In the genomic region with DNA sequence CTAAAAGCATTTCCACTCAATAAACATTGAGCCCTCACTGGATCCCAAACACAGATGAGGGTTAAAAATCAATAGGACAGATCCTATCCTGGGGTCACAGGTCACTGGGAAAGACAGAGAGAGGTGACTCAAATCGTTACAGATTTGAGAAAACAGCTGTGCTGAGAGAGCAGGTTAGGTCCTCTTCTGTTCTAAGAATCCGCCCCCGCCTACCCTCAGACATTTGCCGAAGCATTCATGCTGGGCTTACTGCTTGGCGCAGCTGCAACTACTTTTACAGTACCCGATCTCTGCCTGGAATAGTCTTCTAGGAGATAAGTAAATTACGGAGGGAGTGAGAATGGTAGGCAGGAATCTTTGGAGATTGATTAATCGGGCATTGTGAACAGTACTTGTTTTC, we compare ENCODE assay signal across 11 mouse cellular contexts. TPM values are rescaled to one million over a fixed set of nuclear protein-coding genes. Genes with fewer than 3 reads are reported as not detected.
A peak's percentile ranks its signal among the peaks of the same experiment; 100 is the strongest.
DNase-seq lines count a peak whose midpoint lies in the region; ATAC-seq lines count a peak whose summit lies in the region.
"Had no signal": no experiment of that assay in that cellular context is flagged by ENCODE, and none has a peak within 500 bp of the region (broad histone marks: within the 10 kb centered on the region; RNA-seq: fewer than 3 reads in every experiment).

No protein-coding gene starts in this region.

- no peak overlapping the region for H3K4me3 ChIP-seq in embryonic facial prominence, embryonic 11.5 days (ENCODE audit: low read depth, low read length)
- H3K4me3 ChIP-seq in embryonic facial prominence, embryonic 10.5 days, result no peak overlapping the region
- H3K4me3 ChIP-seq in midbrain, embryonic 12.5 days, result no peak overlapping the region
- no peak overlapping the region for H3K4me3 ChIP-seq in midbrain, embryonic 13.5 days (replicated peaks)
- H3K4me3 ChIP-seq: embryonic facial prominence, embryonic 12.5 days had no signal

- no peaks in the 10 kb centered on the region for H3K36me3 ChIP-seq in embryonic facial prominence, embryonic 11.5 days (replicated peaks; ENCODE audit: control insufficient read depth, insufficient read depth, low read depth, low read length)
- no peaks in the 10 kb centered on the region for H3K36me3 ChIP-seq in embryonic facial prominence, embryonic 10.5 days (replicated peaks)
- H3K36me3 ChIP-seq in midbrain, embryonic 12.5 days, result no peaks in the 10 kb centered on the region
- no peaks in the 10 kb centered on the region for H3K36me3 ChIP-seq in midbrain, embryonic 13.5 days
- H3K36me3 ChIP-seq: embryonic facial prominence, embryonic 12.5 days had no signal

- H3K9ac ChIP-seq in embryonic facial prominence, embryonic 11.5 days (replicated peaks; ENCODE audit: low read length), result no peak overlapping the region
- H3K9ac ChIP-seq in midbrain, embryonic 12.5 days (replicated peaks), result no peak overlapping the region
- H3K9ac ChIP-seq in midbrain, embryonic 13.5 days (replicated peaks), result no peak overlapping the region
- H3K9ac ChIP-seq: embryonic facial prominence, embryonic 12.5 days had no signal

- 0 out of 2 replicates have a peak, but pooled peaks cover 2% of the 10 kb centered on the region for H3K4me1 ChIP-seq in embryonic facial prominence, embryonic 11.5 days (ENCODE audit: control insufficient read depth, insufficient read depth, low read length)
- H3K4me1 ChIP-seq in embryonic facial prominence, embryonic 10.5 days, result peaks cover 41% of the 10 kb centered on the region
- H3K4me1 ChIP-seq in midbrain, embryonic 12.5 days, result no peaks in the 10 kb centered on the region
- 0 out of 2 replicates have a peak, but pooled peaks cover 3% of the 10 kb centered on the region for H3K4me1 ChIP-seq in midbrain, embryonic 13.5 days (replicated peaks)

- no peak overlapping the region for H3K27ac ChIP-seq in embryonic facial prominence, embryonic 11.5 days (replicated peaks; ENCODE audit: low read depth, low read length)
- H3K27ac ChIP-seq in embryonic facial prominence, embryonic 10.5 days (replicated peaks), result no peak overlapping the region
- no peak overlapping the region for H3K27ac ChIP-seq in midbrain, embryonic 12.5 days (replicated peaks)
- no peak overlapping the region for H3K27ac ChIP-seq in midbrain, embryonic 13.5 days
- H3K27ac ChIP-seq: embryonic facial prominence, embryonic 12.5 days had no signal

- H3K27me3 ChIP-seq in embryonic facial prominence, embryonic 11.5 days (ENCODE audit: control insufficient read depth, insufficient read depth, low read length), result no peaks in the 10 kb centered on the region
- H3K27me3 ChIP-seq in embryonic facial prominence, embryonic 10.5 days (replicated peaks; ENCODE audit: low read depth, poor library complexity, severe bottlenecking), result no peaks in the 10 kb centered on the region
- H3K27me3 ChIP-seq in midbrain, embryonic 12.5 days, result no peaks in the 10 kb centered on the region
- no peaks in the 10 kb centered on the region for H3K27me3 ChIP-seq in midbrain, embryonic 13.5 days
- H3K27me3 ChIP-seq: embryonic facial prominence, embryonic 12.5 days had no signal

- DNase-seq in embryonic facial prominence, embryonic 11.5 days (ENCODE audit: low spot score), result peak; percentile 33
- no peak for DNase-seq in embryonic facial prominence, embryonic 10.5 days (ENCODE audit: low spot score)
- peak; percentile 77 to 78 for DNase-seq in left cerebral cortex, adult 9 months (ENCODE audit: low spot score in 2 of 2)
- peak; percentile 52 for DNase-seq in right cerebral cortex, postnatal 14 days
- no peak for DNase-seq in kidney, adult 11 months
- DNase-seq: layer of hippocampus, postnatal 36 days had no signal

- ATAC-seq in embryonic facial prominence, embryonic 11.5 days (replicated peaks; ENCODE audit: insufficient number of reproducible peaks, low FRiP score, low TSS enrichment, low read depth), result no peak
- peak; percentile 23; the same call in 1 of the 2 replicates for ATAC-seq in midbrain, embryonic 12.5 days (ENCODE audit: low FRiP score, low read depth)
- no peak for ATAC-seq in midbrain, embryonic 13.5 days
- no peak for ATAC-seq in cerebellum, adult (ENCODE audit: insufficient number of reproducible peaks, low FRiP score, low TSS enrichment)
- ATAC-seq: intestine, embryonic 16.5 days had no signal

- WGBS in embryonic facial prominence, embryonic 11.5 days, result 53% methylated on average over 8 of the region's 8 CpGs
- WGBS in embryonic facial prominence, embryonic 10.5 days, result 66% methylated on average over 8 of the region's 8 CpGs
- WGBS in midbrain, embryonic 12.5 days, result 58% methylated on average over 8 of the region's 8 CpGs
- 59% methylated on average over 8 of the region's 8 CpGs for WGBS in midbrain, embryonic 13.5 days

- H3K9me3 ChIP-seq in embryonic facial prominence, embryonic 11.5 days (replicated peaks; ENCODE audit: control insufficient read depth, low read length), result no peaks in the 10 kb centered on the region
- H3K9me3 ChIP-seq in embryonic facial prominence, embryonic 10.5 days, result no peaks in the 10 kb centered on the region
- no peaks in the 10 kb centered on the region for H3K9me3 ChIP-seq in midbrain, embryonic 12.5 days
- no peaks in the 10 kb centered on the region for H3K9me3 ChIP-seq in midbrain, embryonic 13.5 days
- H3K9me3 ChIP-seq: embryonic facial prominence, embryonic 12.5 days had no signal

- H3K4me2 ChIP-seq in embryonic facial prominence, embryonic 11.5 days (ENCODE audit: low read depth, low read length), result no peak overlapping the region
- no peak overlapping the region for H3K4me2 ChIP-seq in midbrain, embryonic 12.5 days (replicated peaks)
- H3K4me2 ChIP-seq in midbrain, embryonic 13.5 days (replicated peaks), result no peak overlapping the region
- H3K4me2 ChIP-seq: embryonic facial prominence, embryonic 12.5 days had no signal

RNA-seq across cellular contexts. Expression of gene Atp2b1, which starts 47.9 kb away (rescaled TPM):
- 92.0 and 94.1 TPM in 2 replicates for polyA plus RNA-seq in embryonic facial prominence, embryonic 11.5 days (2014; fragmentation: Nextera tagmentation; extraction: Ambion mirVana)
- 92.3 and 101 TPM in 2 replicates for polyA plus RNA-seq in embryonic facial prominence, embryonic 10.5 days (2016; fragmentation: Nextera tagmentation; extraction: Ambion mirVana)
- 105 and 116 TPM in 2 replicates for polyA plus RNA-seq in midbrain, embryonic 12.5 days (2016; fragmentation: Nextera tagmentation; extraction: Ambion mirVana)
- polyA plus RNA-seq in midbrain, embryonic 13.5 days (2015; fragmentation: Nextera tagmentation; extraction: Ambion mirVana), result 160 and 175 TPM in 2 replicates

Comparison
In these comparisons a context has a peak if more than half of its experiments do, and no peak if none do; other contexts are left out.
1. DNase-seq: peak in embryonic facial prominence, embryonic 11.5 days (single experiment), left cerebral cortex, adult 9 months (2 of 2) and right cerebral cortex, postnatal 14 days (single experiment); none in embryonic facial prominence, embryonic 10.5 days (single experiment) and kidney, adult 11 months (single experiment).